Mouse (Mus musculus) small intestine, adult 2 months (tissue): ENCODE results near the gene Cwh43. TPM values are rescaled to one million over a fixed set of nuclear protein-coding genes. Genes with fewer than 3 reads are reported as not detected.

Source experiments
- H3K27ac ChIP-seq: fragments of 200-500 bp; 2 replicates; pipeline ENCODE4 v1.5.1; 2012; ENCODE audit warnings: low read depth, low read length, control low read depth, inconsistent platforms; ENCODE audit not compliant: insufficient read depth
- H3K27me3 ChIP-seq: fragments of 200-500 bp; 2 replicates; pipeline ENCODE4 v1.6.1; 2012; ENCODE audit warnings: mild to moderate bottlenecking, moderate library complexity, low read length, inconsistent platforms; ENCODE audit not compliant: control insufficient read depth, insufficient read depth
- H3K36me3 ChIP-seq: fragments of 200-500 bp; 2 replicates; pipeline ENCODE4 v1.6.1; 2012; ENCODE audit warnings: mild to moderate bottlenecking, low read length, control low read depth, inconsistent platforms; ENCODE audit not compliant: control insufficient read depth, insufficient read depth
- H3K4me1 ChIP-seq: fragments of 200-500 bp; 2 replicates; pipeline ENCODE4 v1.6.1; 2012; ENCODE audit warnings: low read length, inconsistent platforms, mixed read lengths; ENCODE audit not compliant: control insufficient read depth, insufficient read depth, insufficient read length
- H3K4me3 ChIP-seq: fragments of 200-500 bp; 2 replicates; pipeline ENCODE4 v1.5.1; 2012; ENCODE audit warnings: low read depth, mild to moderate bottlenecking, control low read depth, inconsistent platforms, low read length, moderate library complexity
- CTCF ChIP-seq: fragments of 200-500 bp; IDR thresholded peaks from 2 replicates; pipeline ENCODE4 v1.5.1; 2012; ENCODE audit warnings: low read depth, mild to moderate bottlenecking, control low read depth, inconsistent platforms, low read length, moderate library complexity, mixed read lengths; ENCODE audit not compliant: insufficient replicate concordance, insufficient read length; ENCODE audit errors: extremely low read depth
- POLR2A ChIP-seq: fragments of 200-500 bp; IDR thresholded peaks from 2 replicates; pipeline ENCODE4 v1.6.1; 2012; ENCODE audit warnings: low read depth, mild to moderate bottlenecking, control low read depth, inconsistent platforms, low read length, moderate library complexity
- WGBS: fragments of 180-500 bp; shearing (Covaris S2); methylation state at CpG from one replicate; pipeline ENCODE4 v1.1.7; 2018; 5-methylcytosine and 5-hydroxymethylcytosine counted together
- polyA plus RNA-seq: library from polyadenylated mRNA; depleted of rRNA; stranded (reverse); fragments of >200 nt; gene quantifications from 2 replicates; pipeline ENCODE4 v1.2.3, GENCODE M21; 2012

The Cwh43 gene
- polyA plus RNA-seq, 1 experiment, result 0.32 TPM

GRCm38 (mm10) chr5:73484016-73484615, 78.2 kb downstream of the Cwh43 start:
- WGBS, result 86% methylated on average over 5 of the region's 5 CpGs
- Histone ChIP-seq H3K36me3 (no peaks in the 10 kb centered on the region), H3K4me3 (no peak overlapping the region), H3K27ac (no peak overlapping the region), H3K27me3 (no peaks in the 10 kb centered on the region), H3K4me1 (no peaks in the 10 kb centered on the region)
- TF ChIP-seq CTCF, result no peak
- TF ChIP-seq POLR2A, result no peak

GRCm38 (mm10) chr5:73486451-73486850, 80.6 kb downstream of the Cwh43 start:
- 40% methylated on average over 4 of the region's 4 CpGs for WGBS
- Histone ChIP-seq H3K36me3 (no peaks in the 10 kb centered on the region), H3K27ac (no peak overlapping the region), H3K4me1 (peaks cover 5% of the 10 kb centered on the region; the same call in 1 of the 2 replicates), H3K27me3 (no peaks in the 10 kb centered on the region), H3K4me3 (no peak overlapping the region)
- TF ChIP-seq CTCF, result no peak

DNA sequence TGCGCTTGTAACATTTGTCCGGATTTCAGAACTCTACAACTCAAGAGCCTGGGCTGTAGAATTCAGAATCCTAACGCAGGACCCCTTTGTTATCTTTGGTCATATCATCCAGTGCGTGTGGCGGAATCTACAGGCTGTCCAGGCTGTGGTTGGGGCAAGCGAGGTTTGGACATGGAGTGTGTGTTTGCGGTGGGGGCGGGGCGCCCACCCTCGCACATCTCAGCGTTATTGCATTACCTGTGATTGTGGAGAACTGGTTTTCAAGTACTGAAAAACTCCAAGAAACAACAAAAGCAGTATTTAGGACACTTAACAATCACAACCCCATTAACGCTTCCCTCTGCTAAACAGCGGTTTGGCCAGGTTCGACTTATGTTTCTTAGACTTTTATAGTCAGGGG, 84.0 kb downstream of the Cwh43 start:
- Histone ChIP-seq H3K4me3 (peak overlapping the region; percentile 68), H3K27ac (no peak overlapping the region), H3K36me3 (no peaks in the 10 kb centered on the region), H3K4me1 (peaks cover 5% of the 10 kb centered on the region; the same call in 1 of the 2 replicates), H3K27me3 (no peaks in the 10 kb centered on the region)
- 5% methylated on average over 14 of the region's 14 CpGs for WGBS
- no peak for TF ChIP-seq POLR2A

DNA sequence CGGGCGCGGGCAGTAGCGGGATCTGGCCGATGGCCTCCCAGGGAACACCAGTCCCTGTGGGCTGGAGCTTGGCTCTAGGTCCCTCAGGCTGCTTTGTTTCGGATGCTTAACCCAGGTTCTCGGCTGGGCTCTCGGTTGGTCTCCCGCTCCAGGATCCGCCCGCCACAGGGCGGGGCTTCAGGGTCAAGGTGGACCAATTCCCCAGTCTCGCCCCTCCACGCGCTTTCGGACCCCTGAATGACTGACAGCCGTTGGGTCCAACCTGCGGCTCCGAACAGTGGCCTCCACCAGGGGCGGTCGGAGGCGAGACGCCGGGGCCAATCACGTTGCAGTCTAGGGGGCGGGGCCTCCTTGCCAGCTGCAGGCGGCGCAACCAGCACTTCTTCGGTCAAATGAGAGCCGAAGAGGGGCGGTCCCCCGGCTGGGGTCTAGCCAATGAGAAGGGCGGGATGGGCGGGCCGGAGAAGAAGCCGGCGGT, 84.8 kb downstream of the Cwh43 start:
- peak overlapping the region; percentile 96 for H3K4me3 ChIP-seq

GRCm38 (mm10) chr5:73491074-73491836, 85.4 kb downstream of the Cwh43 start:
- Histone ChIP-seq H3K27me3 (no peaks in the 10 kb centered on the region), H3K4me1 (peaks cover 5% of the 10 kb centered on the region; the same call in 1 of the 2 replicates), H3K4me3 (peak overlapping the region; percentile 96), H3K27ac (peak overlapping the region; percentile 54), H3K36me3 (no peaks in the 10 kb centered on the region)
- TF ChIP-seq CTCF (no peak), POLR2A (peak; percentile 67; the same call in 1 of the 2 replicates)
- WGBS, result under 1% methylated on average over 67 of the region's 70 CpGs

More for the DNA sequence above, 84.8 kb downstream of the Cwh43 start:
- TF ChIP-seq POLR2A (peak; percentile 62; the same call in 1 of the 2 replicates), CTCF (no peak)
- no peaks in the 10 kb centered on the region for H3K36me3 ChIP-seq
- H3K27me3 ChIP-seq, result no peaks in the 10 kb centered on the region
- WGBS, result under 1% methylated on average over 37 of the region's 37 CpGs
- 0 out of 2 replicates have a peak overlapping the region, but pooled peaks have one; percentile 3 for H3K27ac ChIP-seq
- H3K4me1 ChIP-seq, result peaks cover 5% of the 10 kb centered on the region; the same call in 1 of the 2 replicates

GRCm38 (mm10) chr5:73491837-73492720, 86.2 kb downstream of the Cwh43 start:
- H3K27ac ChIP-seq, result no peak overlapping the region
- H3K4me1 ChIP-seq, result peaks cover 5% of the 10 kb centered on the region; the same call in 1 of the 2 replicates

More at GRCm38 (mm10) chr5:73491837-73492720, 86.2 kb downstream of the Cwh43 start:
- no peaks in the 10 kb centered on the region for H3K27me3 ChIP-seq
- peak overlapping the region; percentile 96 for H3K4me3 ChIP-seq
- TF ChIP-seq POLR2A, result 0 out of 2 replicates have a peak, but pooled peaks have one; percentile 22
- no peak for TF ChIP-seq CTCF
- H3K36me3 ChIP-seq, result no peaks in the 10 kb centered on the region
- WGBS, result under 1% methylated on average over 57 of the region's 59 CpGs
